Mouse (Mus musculus): ENCODE data around the gene Atf4. TPM values are rescaled to one million over a fixed set of nuclear protein-coding genes. Genes with fewer than 3 reads are reported as not detected.

Atf4 gene
- total RNA-seq, 4 experiments from 2014 or later = 97.7 to 104 (median 99.8) TPM

GRCm38 (mm10) chr15:80249672-80250071 lies 5.3 kb upstream of the Atf4 start:
- no peak for DNase-seq (ENCODE audit: low spot score in 2 of 2)

GRCm38 (mm10) chr15:80250586-80250985 lies 4.4 kb upstream of the Atf4 start:
- DNase-seq (ENCODE audit: low spot score in 2 of 2) = no peak

GRCm38 (mm10) chr15:80253530-80253929 lies 1.5 kb upstream of the Atf4 start:
- DNase-seq (ENCODE audit: low spot score in 2 of 2) = no peak

- DNase-seq (ENCODE audit: low spot score in 2 of 2) = no peak
These were observed 777 bp upstream of the Atf4 start for GRCm38 (mm10) chr15:80254207-80254606.

- DNase-seq (ENCODE audit: low spot score in 2 of 2) = peak in 1 of 2 experiments; percentile 62
These were observed 700 bp downstream of the Atf4 start for GRCm38 (mm10) chr15:80255646-80256121.

- no peak for DNase-seq (ENCODE audit: low spot score in 2 of 2)
These were observed 1.3 kb downstream of the Atf4 start for GRCm38 (mm10) chr15:80256242-80256641.

- no peak for DNase-seq (ENCODE audit: low spot score in 2 of 2)
These were observed 1.9 kb downstream of the Atf4 start for GRCm38 (mm10) chr15:80256656-80257601.

GRCm38 (mm10) chr15:80257602-80258239 lies 2.7 kb downstream of the Atf4 start:
- DNase-seq (ENCODE audit: low spot score in 2 of 2) = no peak

- no peak for DNase-seq (ENCODE audit: low spot score in 2 of 2)
These were observed 3.5 kb downstream of the Atf4 start for GRCm38 (mm10) chr15:80258240-80259170.

- no peak for DNase-seq (ENCODE audit: low spot score in 2 of 2)
These were observed 4.5 kb downstream of the Atf4 start for GRCm38 (mm10) chr15:80259406-80260045.

GRCm38 (mm10) chr15:80260677-80261076 lies 5.7 kb downstream of the Atf4 start:
- peak; percentile 72 to 88 for DNase-seq (ENCODE audit: low spot score in 2 of 2)

GRCm38 (mm10) chr15:80261100-80261499 lies 6.1 kb downstream of the Atf4 start:
- DNase-seq (ENCODE audit: low spot score in 2 of 2) = no peak

- DNase-seq (ENCODE audit: low spot score in 2 of 2) = peak; percentile 78 to 87
These were observed 8.9 kb downstream of the Atf4 start, which contains the start of gene Rps19bp1 for GRCm38 (mm10) chr15:80263610-80264575. TSS of gene Rps19bp1 (minus strand) at chr15:80264315.

- DNase-seq (ENCODE audit: low spot score in 2 of 2) = peak; percentile 76 to 89
These were observed 11.3 kb downstream of the Atf4 start for GRCm38 (mm10) chr15:80266281-80266680.

GRCm38 (mm10) chr15:80271858-80272396 lies 16.9 kb downstream of the Atf4 start:
- DNase-seq (ENCODE audit: low spot score in 2 of 2) = no peak

- no peak for DNase-seq (ENCODE audit: low spot score in 2 of 2)
These were observed 22.1 kb downstream of the Atf4 start for GRCm38 (mm10) chr15:80277107-80277506.

- DNase-seq (ENCODE audit: low spot score in 2 of 2) = no peak
These were observed 22.6 kb downstream of the Atf4 start for GRCm38 (mm10) chr15:80277625-80278024.

- DNase-seq (ENCODE audit: low spot score in 2 of 2) = peak in 1 of 2 experiments; percentile 62
These were observed 23.3 kb downstream of the Atf4 start for GRCm38 (mm10) chr15:80278121-80278759.

GRCm38 (mm10) chr15:80279053-80279452 lies 24.1 kb downstream of the Atf4 start:
- DNase-seq (ENCODE audit: low spot score in 2 of 2) = no peak
